Mouse (Mus musculus) regulatory T cell (primary cell): ENCODE measurements around the gene Prr12.

ENCODE experiments used
- in situ Hi-C: fragments of 300-600 bp; cut with MboI, MseI; formaldehyde crosslinking; loops from one replicate; pipeline ENCODE4 v1.15.1; 2025; ENCODE audit warnings: high pct_unique_total_duplicates

Prr12 gene

DNA sequence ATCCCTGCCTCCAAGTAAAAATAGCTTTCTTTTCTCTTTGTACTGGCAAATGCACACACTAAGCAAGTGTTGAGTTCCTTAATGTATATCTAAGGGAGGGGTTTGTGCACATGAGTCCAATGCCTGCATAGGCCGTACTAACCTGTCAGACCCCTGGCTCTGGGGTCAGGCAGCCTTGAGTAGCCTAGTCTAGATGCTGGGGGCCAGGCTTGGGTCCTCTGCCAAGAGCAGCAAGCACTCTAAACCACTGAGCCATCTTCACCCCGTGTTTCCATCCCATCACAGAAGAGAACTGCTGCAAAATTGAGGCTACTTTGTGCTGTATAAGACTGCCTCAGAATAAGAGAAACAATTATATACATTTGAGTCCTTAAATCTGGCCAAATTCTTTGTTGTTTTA lies 25.1 kb upstream of the Prr12 start:
- in situ Hi-C loops = no loop called here

DNA sequence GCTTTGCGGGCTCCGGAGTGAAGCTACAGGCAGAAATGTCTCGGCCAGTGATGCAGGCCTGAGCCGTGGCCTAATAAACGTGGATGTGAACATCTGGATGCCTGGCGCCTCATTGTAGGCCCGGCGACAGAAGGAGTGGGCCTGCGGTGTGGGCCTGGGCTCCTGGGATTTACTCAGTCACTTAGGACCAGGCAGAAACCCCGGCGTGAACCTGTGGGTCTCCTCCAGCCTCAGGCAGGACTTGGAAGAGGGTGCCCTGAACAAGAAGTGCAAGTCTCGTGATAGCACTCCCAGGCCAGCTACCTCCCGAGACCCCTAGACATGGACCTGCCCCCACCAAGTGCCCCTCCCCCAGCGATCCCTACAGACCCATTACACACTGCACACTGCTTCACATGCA lies 24.6 kb upstream of the Prr12 start:
- in situ Hi-C loops = no loop called here

DNA sequence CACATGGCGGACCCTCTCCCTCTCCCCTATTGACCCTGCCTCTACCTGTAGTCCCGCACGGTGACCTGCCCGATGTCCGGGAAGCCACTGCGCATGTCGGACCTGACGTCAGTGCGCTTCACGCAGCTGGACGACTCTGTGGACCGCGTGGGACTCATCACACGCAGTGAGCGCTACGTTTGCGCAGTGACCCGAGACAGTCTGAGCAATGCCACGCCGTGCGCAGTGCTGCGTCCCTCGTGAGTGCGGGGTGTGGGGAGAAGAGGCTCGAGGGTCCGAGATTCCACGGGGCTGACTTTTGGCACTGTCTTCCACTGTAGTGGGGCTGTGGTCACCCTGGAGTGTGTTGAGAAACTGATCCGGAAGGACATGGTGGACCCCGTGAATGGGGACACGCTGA lies 23.8 kb upstream of the Prr12 start:
- in situ Hi-C loops = no loop called here

DNA sequence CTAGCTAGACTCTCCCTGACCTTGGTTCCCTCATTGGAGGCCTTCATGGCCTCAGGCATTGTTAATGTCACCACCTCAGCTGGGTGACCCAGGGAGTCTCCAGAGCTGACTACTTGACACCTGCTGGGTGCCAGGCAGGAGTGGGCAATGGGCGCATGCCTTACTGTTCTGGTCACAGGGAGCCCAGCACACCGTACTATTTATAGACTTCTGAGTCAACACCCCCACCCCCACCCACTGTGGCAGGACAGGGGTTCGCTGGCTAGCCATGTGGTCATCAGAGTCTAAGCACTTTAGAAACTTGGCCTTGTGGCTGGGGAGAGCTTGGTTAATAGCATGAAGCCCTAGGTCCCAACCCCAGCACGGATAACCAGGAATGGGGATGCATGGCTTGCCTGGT lies 22.7 kb upstream of the Prr12 start:
- in situ Hi-C loops = no loop called here

DNA sequence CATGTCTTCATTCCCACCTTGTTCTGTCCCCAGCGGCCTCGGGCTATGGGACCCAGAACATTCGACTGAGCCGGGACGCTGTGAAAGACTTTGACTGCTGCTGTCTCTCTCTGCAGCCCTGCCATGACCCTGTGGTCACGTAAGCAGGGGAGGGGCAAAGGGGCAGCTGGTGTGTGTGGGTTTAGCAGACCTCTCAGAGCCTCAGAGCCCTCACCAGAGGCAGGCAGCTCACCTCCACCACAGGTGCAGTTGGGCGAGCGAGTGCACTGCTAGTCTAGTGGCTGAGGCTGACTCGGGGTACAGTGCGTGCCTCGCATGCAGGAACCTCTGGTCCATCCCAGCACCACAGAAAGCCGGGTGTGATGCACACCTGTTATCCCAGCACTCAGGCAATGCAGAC lies 21.3 kb upstream of the Prr12 start:
- in situ Hi-C loops = loop anchor here (5.0 kb wide), 1 partner anchor 37 kb away; no protein-coding TSS in a partner anchor

DNA sequence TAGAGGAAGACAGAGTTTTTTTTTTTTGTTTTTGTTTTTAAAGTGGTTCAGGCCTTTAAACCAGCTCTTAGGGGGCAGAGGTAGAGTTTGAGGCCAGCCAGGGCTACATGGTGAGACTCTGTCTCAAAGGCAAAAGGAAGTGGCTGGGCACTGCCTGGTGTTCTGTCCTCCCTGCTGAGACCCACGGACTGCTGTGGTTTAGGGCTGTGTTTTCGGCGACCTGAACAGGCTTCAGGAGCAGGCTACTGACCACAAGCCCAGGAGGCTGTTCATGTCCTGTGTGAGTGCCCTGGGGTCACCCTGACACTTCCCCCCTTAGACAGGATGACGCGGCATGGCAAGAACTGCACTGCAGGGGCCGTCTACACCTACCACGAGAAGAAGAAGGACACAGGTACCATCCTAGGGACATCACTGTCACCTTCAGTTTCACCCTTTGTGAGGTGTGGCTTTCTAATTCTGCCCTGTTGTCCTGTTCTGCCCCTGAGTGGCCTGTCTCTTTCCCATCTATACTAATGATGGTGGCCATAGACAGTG lies 20.6 kb upstream of the Prr12 start:
- in situ Hi-C loops = loop anchor here (5.0 kb wide), 1 partner anchor 36 kb away; no protein-coding TSS in a partner anchor

DNA sequence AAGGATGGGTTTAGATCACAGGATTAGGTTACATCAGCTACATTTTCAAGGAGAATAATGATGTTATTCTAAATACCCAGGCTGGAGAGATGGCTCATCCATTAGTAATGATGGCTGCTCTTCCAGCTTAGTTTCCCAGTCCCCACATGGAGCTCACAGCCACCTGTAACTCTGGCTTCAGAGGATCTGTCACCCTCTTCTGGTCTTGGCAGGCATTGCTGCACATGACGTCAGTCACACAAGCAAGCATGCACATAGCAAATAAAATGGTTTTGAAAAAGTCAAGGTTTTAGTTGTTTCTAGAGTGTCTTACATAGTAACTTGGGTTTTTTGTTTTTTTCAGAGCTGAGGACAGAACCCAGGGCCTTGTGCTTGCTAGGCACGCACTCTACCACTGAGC lies 19.5 kb upstream of the Prr12 start:
- in situ Hi-C loops = loop anchor here (5.0 kb wide), 1 partner anchor 35 kb away; no protein-coding TSS in a partner anchor

DNA sequence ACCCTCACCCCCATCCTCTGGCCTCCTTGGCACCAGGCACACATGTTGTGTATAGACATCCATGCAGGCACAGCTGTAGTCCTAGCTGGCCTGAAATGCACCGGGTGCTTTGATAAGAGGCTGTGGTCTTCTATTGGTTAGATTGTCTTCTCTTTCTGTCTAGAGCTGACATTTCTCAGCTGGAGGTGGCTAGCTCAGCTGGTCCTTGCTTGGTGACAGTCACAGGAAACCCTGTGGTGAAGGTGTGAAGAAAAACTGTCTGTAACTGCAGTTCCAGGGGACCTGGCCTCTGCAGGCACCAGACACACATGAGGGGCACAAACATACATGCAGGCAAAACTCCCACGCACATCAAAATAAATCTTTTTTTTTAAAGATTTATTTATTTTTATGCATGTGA lies 17.0 kb upstream of the Prr12 start:
- in situ Hi-C loops = loop anchor here (5.0 kb wide), 1 partner anchor 32 kb away; no protein-coding TSS in a partner anchor

DNA sequence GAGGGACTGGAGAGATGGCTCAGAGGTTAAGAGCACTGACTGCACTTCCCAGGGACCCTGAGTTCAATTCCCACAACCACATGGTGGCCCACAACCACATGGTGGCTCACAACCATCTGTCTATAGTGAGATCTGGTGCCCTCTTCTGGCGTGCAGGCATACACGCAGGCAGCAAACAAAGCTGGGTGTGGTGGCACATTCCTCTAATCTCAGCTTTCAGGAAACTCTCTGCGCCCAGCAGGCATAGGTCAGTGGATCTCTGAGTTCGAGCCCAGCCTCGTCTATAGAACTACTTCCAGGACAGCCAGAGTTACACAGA lies 15.3 kb upstream of the Prr12 start:
- in situ Hi-C loops = no loop called here

DNA sequence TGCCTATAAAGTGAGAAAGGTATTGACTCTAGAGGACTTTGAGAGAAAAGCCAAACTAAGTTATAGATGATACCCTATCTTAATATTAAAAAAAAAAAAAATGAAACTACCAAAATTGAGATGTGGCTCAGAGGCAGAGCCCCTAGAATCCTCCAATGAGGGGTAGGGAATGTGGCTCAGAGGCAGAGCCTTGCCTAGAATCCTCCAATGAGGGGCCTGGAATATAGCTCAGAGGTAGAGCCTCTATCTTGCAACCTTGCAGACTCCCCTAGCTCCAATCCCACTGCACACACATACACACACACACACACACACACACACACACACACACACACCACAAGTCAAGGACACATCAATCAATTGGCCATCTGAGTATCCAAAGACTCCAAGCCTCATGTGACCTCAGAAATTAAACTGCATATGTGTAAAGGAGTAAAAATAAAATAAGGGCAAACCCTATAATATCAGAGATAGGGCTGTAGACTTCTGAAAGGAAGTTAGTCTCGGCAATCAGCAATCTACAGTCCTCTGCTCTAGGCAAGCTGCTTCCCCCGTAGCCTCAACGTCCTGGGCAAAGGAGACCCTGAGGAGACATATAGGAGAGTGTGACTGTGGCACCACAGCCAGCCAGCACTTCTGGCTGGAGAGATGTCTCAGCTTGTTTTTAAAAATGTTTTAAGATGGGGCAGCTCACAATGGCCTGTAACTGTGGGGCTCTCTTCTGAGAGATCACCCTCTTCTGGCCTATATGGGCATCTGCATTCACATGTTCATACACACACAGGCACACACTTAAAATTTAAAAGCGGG lies 14.7 kb upstream of the Prr12 start:
- in situ Hi-C loops = no loop called here

DNA sequence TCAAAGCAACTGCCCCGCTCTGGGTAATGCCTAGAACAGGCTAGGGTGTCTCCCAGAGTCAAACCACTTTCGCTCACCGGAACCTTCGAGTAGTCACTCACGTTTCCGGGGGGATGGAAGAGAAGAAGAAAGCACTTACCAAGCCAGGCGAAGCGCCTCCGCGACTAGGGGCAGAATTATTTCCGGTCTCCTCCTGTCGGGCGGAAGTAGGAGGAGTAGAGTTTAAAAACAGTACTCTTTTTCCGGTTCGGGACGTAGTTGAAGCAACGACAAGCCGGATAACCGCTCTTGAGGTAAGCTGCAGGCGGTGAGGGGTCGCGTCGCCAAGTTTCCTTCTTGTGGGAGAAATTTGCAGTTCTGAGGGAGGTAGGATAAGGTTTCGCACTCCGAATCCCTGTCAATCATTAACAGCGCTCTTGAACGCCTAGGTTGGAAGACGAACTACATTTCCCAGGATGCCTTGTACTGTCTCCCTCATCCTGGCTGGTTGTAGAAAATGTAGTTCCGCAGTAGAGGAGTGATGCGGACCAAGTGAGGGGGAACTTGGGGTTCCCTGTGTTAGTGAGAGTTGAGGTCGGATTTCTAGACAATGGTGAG lies 9.7 kb upstream of the Prr12 start, which contains the start of the genes Nosip and Prrg2:
Nosip (plus strand) TSS at position 191 of the 597 bp plus-strand sequence.
Prrg2 (minus strand) TSS at position 439 of the 597 bp plus-strand sequence.
- in situ Hi-C loops = no loop called here

DNA sequence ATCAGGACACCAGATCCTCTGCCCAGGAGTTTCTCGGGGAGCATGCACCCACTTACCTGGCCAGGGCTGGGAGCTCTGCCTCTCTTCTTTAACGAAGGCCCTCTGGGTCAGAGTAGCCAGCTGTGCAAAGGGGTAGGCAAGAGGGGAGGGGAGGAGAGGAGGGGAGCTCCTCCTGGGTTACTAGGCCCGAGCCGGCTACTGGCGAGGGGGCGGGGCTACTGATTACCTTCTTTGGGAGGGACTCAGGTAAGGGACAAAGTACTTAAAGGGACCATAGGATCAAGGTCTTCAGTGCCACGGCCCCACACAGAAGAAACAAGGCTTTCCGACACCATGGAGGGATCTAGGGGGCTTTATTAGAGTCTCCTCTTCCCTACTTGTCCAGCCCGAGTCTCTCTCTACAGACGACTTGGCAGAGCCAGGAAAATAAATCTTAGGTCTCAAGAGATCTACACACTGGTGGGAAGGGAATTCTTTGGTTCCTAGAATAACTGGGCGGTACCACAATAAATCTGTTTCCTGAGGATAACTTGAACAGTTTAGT lies 8.9 kb upstream of the Prr12 start:
- in situ Hi-C loops = no loop called here

DNA sequence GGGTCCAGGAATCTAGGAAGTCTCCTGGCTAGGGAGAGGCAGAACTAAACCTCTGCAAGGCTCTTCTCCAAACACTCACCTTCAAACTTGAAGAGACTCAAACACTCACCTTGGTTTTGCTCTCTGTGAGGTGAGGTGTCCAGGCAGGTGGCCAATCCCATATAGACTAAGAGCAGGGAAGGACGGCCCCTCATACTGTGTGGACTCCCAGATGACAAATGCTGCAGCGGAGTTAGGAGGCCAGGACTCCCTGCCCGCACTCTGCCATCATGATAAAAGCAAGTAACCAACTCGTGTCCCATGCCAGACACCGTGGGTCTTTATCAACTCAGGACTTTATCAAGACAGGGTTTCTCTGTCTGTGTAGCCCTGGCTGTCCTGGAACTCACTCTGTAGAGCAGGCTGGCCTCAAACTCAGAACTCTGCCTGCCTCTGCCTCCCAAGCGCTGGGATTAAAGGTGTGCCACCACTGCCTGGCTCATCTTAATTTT lies 8.0 kb upstream of the Prr12 start:
- in situ Hi-C loops = no loop called here

DNA sequence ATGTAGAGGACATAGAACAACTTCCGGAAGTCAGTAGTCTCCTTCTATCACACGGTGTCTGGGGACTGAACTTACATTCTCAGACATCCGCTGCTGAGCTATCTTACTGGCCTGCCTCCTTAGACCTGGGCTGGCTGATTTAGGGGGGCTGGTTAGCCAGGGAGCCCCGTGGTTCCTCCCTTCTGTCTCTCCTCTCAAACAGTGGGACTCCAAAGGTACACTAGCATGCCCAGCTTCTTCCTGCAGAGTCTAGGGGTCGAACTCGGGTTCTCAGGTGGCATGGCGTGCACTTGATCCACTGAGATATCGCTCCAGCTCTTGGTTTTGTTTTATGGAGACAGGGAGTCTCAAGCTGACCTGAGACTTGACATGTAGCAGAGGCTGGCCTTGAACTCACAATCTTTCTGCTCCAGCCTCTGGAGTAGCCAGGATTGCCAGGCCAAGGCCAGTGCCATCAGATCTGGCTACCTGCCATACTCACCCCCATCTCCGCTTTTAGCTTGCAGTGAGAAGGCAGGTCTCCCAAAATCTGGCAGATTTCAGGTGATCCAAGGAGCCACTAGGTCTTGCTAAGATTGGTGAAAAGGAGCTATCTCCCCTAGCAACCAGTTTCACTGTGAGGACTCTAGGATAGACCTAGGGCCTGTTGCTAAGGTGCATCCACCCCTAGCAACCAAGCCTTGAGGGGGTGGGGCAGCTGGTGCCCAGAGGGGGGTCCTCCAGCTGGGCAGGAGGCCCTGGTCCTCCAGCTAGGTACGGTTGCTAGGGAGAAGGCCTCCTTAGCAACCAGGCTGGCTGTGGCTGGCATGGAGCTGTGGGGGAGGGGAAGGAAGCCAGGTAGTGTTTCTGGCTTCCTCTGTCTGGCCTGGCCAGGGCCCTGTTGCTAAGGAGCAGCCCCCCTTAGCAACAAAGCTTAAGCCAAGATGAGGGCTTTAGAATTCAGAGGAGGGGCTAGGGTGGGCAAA lies 6.2 kb upstream of the Prr12 start:
- in situ Hi-C loops = no loop called here

DNA sequence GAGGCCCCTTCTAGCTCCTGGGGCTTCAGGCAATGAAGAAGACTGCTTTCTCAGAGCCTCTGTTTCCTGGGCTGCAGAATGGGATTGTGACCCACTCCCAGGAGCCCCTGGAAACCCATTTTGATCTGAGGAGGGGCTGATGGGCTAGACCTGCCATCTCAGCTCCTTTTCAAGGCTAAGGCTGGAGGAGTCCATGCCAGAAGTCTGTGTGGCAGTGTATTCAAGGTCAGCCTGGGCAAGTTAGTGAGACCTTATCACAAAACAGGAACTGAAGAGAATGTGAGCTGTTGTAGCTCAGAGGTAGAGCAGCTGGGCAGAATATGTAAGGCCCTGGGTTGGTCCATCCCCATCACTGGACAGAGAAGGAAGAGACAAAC lies 4.3 kb upstream of the Prr12 start:
- in situ Hi-C loops = no loop called here

DNA sequence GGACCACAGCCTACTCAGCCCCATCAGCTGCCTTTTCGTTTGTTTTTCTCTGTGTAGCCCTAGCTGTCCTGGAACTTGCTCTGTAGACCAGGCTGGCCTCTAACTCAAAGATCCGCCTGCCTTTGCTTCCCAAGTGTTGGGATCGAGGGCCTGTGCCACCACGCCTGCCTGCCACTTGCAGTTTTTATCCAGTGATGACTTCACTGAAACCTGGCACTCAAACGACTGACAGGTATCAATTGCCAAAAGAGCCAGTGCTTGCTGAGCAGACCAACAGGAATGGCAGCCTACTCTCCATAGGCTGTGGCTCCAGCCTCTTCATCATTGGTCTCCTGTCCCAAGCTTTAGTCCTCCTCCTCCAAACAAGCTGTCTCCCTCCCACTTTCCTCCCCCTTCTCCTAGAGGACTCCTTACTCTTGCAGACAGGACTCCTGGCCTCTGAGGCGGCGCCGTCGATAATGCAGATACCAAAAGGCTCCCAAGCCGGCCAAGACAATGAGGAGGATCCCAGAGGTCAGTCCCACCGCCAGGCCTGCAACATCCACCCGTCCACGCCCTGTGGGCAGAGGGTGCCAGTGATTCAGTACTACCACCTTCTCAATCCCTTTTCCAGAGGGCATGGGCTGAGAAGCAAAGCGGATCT lies 3.8 kb upstream of the Prr12 start:
- in situ Hi-C loops = no loop called here

DNA sequence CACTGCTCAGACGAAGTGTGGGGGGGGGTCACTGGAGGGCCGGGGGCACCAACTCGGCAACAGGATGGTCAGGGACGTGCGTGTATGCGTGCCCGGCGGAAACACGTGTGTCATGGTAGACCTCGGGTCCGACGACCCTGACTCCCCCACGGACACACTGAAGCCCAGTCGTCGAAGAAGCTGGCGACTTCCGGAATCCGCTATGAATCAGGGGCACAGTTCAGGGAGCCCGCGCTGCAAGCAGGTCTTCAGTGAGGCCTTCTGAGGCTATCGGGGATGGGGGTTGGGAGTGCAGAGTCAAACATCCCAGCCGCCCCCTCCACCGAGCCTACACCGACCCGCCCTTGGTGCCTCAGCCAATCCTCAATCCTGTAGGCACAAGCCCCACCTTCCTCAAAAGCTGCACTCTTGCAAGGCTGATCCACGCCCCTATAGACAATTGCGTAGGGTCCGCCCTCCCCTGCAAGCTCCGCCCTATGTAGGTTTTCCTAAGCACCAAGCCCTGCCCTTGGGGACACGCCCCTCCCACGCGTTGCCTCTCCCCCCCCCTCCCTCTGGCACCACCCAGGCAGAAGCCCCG lies 1.3 kb upstream of the Prr12 start:
- in situ Hi-C loops = no loop called here

DNA sequence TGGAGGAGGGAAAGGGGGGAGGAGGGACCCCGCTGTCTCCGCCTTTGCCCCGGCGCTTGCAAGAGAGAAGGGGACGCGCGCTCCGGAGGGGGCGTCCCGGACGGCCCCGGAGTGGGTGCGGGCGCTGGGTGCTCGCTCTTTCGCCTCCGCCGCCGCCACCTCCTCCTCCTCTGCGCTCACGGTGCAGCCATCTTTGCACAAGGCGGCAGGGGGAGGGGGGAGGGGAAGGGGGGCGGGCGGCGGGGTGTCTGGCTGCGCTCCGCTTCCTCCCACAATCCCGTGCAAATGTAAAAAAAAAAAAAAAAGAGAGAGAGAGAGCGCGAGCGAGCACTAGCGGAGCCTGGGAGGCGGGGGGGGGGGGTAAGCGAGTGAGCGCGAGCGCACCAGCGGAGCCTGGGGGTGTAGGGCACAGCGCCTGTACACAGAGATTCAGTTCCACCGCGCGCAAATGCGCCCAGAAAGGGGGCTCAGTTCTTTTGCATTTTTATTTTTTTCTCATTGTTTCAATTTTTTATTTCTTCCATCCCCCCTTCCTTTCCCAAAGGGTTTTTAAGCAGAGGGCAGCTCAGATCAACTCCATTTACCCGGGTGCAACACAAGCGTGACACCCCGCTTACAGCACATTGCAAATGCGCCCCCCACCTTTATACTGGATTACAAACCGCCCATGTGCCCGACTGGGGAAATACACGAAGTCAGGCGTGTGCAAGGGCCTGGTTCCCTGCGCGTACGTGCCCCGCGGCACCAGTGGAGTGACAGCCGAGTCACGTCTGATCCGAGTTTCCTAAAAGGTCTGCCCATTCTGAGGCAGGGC lies 643 bp upstream of the Prr12 start:
- in situ Hi-C loops = no loop called here

DNA sequence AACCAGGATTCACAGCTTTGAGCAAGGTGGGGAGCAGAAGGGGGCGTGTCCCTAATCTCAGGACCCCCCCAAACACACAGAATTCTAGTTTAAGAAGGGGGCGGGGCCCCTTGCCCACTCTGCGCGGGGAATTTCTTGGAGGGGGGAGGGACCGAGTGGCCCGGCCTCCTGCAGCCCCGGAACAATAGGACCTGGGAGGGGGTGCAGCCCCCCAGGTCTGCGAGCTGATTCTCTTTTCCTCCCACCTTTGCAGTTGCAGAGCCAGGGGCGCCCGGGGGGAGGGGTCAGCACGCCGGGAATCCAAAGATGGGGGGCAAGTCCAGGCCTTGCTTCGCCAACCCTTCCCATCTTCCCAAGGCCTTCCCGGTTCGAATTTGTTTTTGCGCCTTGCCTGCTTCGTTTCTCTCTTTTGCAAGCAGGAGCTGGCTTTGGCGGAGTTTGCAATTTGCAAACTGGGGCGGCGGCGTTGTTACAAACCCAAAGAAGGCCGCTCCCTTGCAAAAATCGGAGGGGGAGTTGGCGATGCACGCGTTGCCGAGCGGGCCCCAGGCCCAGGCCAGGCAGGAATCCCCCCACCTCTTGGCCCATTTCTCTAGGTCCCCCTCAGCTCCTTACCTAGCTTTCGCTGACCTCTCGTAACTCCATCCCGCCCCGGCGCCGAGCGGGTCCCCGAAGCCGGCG lies 360 bp downstream of the Prr12 start:
- in situ Hi-C loops = no loop called here
